In genomic region chr3:28721838-28722237, GRCm38 (mm10) we compare ENCODE assay signal across 12 mouse cellular contexts. TPM values are rescaled to one million over a fixed set of nuclear protein-coding genes. Genes with fewer than 3 reads are reported as not detected.
DNase-seq lines count a peak whose midpoint lies in the region; ATAC-seq and TF ChIP-seq lines count a peak whose summit lies in the region.
"Had no signal": no experiment of that assay in that cellular context is flagged by ENCODE, and none has a peak within 500 bp of the region (broad histone marks: within the 10 kb centered on the region; RNA-seq: fewer than 3 reads in every experiment).

No protein-coding gene starts in this region.

- H3K9me3 ChIP-seq in intestine, embryonic 16.5 days (ENCODE audit: control insufficient read depth, low read length), result no peaks in the 10 kb centered on the region
- H3K9me3 ChIP-seq in liver, embryonic 12.5 days (replicated peaks), result no peaks in the 10 kb centered on the region
- no peaks in the 10 kb centered on the region for H3K9me3 ChIP-seq in hindbrain, embryonic 13.5 days
- H3K9me3 ChIP-seq: forebrain, embryonic 15.5 days; heart, embryonic 13.5 days; limb, embryonic 12.5 days had no signal

- no peaks in the 10 kb centered on the region for H3K27me3 ChIP-seq in intestine, embryonic 16.5 days (replicated peaks; ENCODE audit: control insufficient read depth, insufficient read depth, low read length)
- no peaks in the 10 kb centered on the region for H3K27me3 ChIP-seq in liver, embryonic 12.5 days (replicated peaks)
- no peaks in the 10 kb centered on the region for H3K27me3 ChIP-seq in hindbrain, embryonic 13.5 days
- H3K27me3 ChIP-seq: forebrain, embryonic 15.5 days; heart, embryonic 13.5 days; limb, embryonic 12.5 days had no signal

- peak; percentile 7 to 11 for DNase-seq in layer of hippocampus, adult 2 months (ENCODE audit: low spot score in 2 of 2)
- DNase-seq in layer of hippocampus, adult 18-20 months (ENCODE audit: low spot score in 2 of 2), result no peak
- DNase-seq in lung, postnatal 4 days, result peak; percentile 26 to 60
- no peak for DNase-seq in gastrocnemius, postnatal 4 days (ENCODE audit: low spot score in 2 of 2)
- no peak for DNase-seq in neural tube, embryonic 10.5 days (ENCODE audit: extremely low spot score, low spot score)
- DNase-seq: retina, postnatal 1 day had no signal

- no peak overlapping the region for H3K9ac ChIP-seq in intestine, embryonic 16.5 days (ENCODE audit: low read depth, low read length)
- no peak overlapping the region for H3K9ac ChIP-seq in liver, embryonic 12.5 days
- H3K9ac ChIP-seq in hindbrain, embryonic 13.5 days, result no peak overlapping the region
- H3K9ac ChIP-seq: forebrain, embryonic 15.5 days; heart, embryonic 13.5 days; limb, embryonic 12.5 days had no signal

- no peak overlapping the region for H3K4me2 ChIP-seq in intestine, embryonic 16.5 days (ENCODE audit: low read depth, low read length)
- H3K4me2 ChIP-seq in liver, embryonic 12.5 days, result no peak overlapping the region
- no peak overlapping the region for H3K4me2 ChIP-seq in hindbrain, embryonic 13.5 days
- H3K4me2 ChIP-seq: forebrain, embryonic 15.5 days; heart, embryonic 13.5 days; limb, embryonic 12.5 days had no signal

- WGBS in intestine, embryonic 16.5 days, result 47% methylated on average over 7 of the region's 7 CpGs
- 46% methylated on average over 7 of the region's 7 CpGs for WGBS in liver, embryonic 12.5 days (ENCODE audit: insufficient replicate concordance)
- 76% methylated on average over 7 of the region's 7 CpGs for WGBS in hindbrain, embryonic 13.5 days

- H3K4me1 ChIP-seq in intestine, embryonic 16.5 days (ENCODE audit: control insufficient read depth, insufficient read depth, low read length), result peaks cover 8% of the 10 kb centered on the region; the same call in 1 of the 2 replicates
- 0 out of 2 replicates have a peak, but pooled peaks cover 9% of the 10 kb centered on the region for H3K4me1 ChIP-seq in liver, embryonic 12.5 days
- H3K4me1 ChIP-seq in hindbrain, embryonic 13.5 days (replicated peaks), result no peaks in the 10 kb centered on the region
- H3K4me1 ChIP-seq: forebrain, embryonic 15.5 days; limb, embryonic 12.5 days had no signal

- no peak overlapping the region for H3K27ac ChIP-seq in layer of hippocampus, adult 2 months
- H3K27ac ChIP-seq in intestine, embryonic 16.5 days (ENCODE audit: low read length), result no peak overlapping the region
- 0 out of 2 replicates have a peak overlapping the region, but pooled peaks have one; percentile 6 for H3K27ac ChIP-seq in liver, embryonic 12.5 days
- no peak overlapping the region for H3K27ac ChIP-seq in hindbrain, embryonic 13.5 days
- H3K27ac ChIP-seq: forebrain, embryonic 15.5 days; heart, embryonic 13.5 days; limb, embryonic 12.5 days had no signal

- no peak overlapping the region for H3K4me3 ChIP-seq in layer of hippocampus, adult 2 months
- H3K4me3 ChIP-seq in intestine, embryonic 16.5 days (ENCODE audit: low read length), result no peak overlapping the region
- H3K4me3 ChIP-seq in liver, embryonic 12.5 days, result no peak overlapping the region
- no peak overlapping the region for H3K4me3 ChIP-seq in hindbrain, embryonic 13.5 days
- H3K4me3 ChIP-seq: forebrain, embryonic 15.5 days; heart, embryonic 13.5 days; limb, embryonic 12.5 days had no signal

- ATAC-seq in intestine, embryonic 16.5 days, result peak; percentile 95
- 0 out of 2 replicates have a peak, but pooled peaks have one; percentile 30 for ATAC-seq in liver, embryonic 12.5 days
- ATAC-seq in hindbrain, embryonic 13.5 days (ENCODE audit: low FRiP score), result no peak
- ATAC-seq: forebrain, embryonic 15.5 days had no signal

- no peak for TF ChIP-seq CTCF in layer of hippocampus, adult 2 months (conservative IDR thresholded peaks at IDR 0.05)

- H3K36me3 ChIP-seq in intestine, embryonic 16.5 days (ENCODE audit: control insufficient read depth, insufficient read depth, low read length), result no peaks in the 10 kb centered on the region
- no peaks in the 10 kb centered on the region for H3K36me3 ChIP-seq in liver, embryonic 12.5 days
- no peaks in the 10 kb centered on the region for H3K36me3 ChIP-seq in hindbrain, embryonic 13.5 days
- H3K36me3 ChIP-seq: forebrain, embryonic 15.5 days; heart, embryonic 13.5 days; limb, embryonic 12.5 days had no signal

RNA-seq across cellular contexts. Expression of gene Slc2a2, which starts 24.1 kb away (rescaled TPM):
- not detected for total RNA-seq in layer of hippocampus, adult 2 months (2021)
- total RNA-seq in layer of hippocampus, adult 18-20 months (2021), result not detected
- polyA plus RNA-seq in intestine, embryonic 16.5 days (2015; fragmentation: Nextera tagmentation; extraction: Ambion mirVana), result 14.3 and 21.9 TPM in 2 replicates
- polyA plus RNA-seq in liver, embryonic 12.5 days (2016; fragmentation: Nextera tagmentation; extraction: Ambion mirVana), result 17.7 and 19.5 TPM in 2 replicates
- under 1 TPM in 1 of 2 experiments, not detected in 1; 0.36 TPM for total RNA-seq in gastrocnemius, postnatal 4 days (2021)
- polyA plus RNA-seq in hindbrain, embryonic 13.5 days (2015; fragmentation: Nextera tagmentation; extraction: Ambion mirVana), result 0.04 TPM in 1 of 2 replicates, not detected in the other
- polyA plus RNA-seq: limb, embryonic 12.5 days had no signal

RNA-seq across cellular contexts. Expression of gene Eif5a2, which starts 59.2 kb away (rescaled TPM):
- 10 to 100 TPM; 30.5 to 31.8 TPM for total RNA-seq in layer of hippocampus, adult 2 months (2021)
- 10 to 100 TPM; 34.7 to 35.5 TPM for total RNA-seq in layer of hippocampus, adult 18-20 months (2021)
- polyA plus RNA-seq in intestine, embryonic 16.5 days (2015; fragmentation: Nextera tagmentation; extraction: Ambion mirVana), result 3.0 and 3.5 TPM in 2 replicates
- 9.4 and 9.6 TPM in 2 replicates for polyA plus RNA-seq in liver, embryonic 12.5 days (2016; fragmentation: Nextera tagmentation; extraction: Ambion mirVana)
- total RNA-seq in gastrocnemius, postnatal 4 days (2021), result 1 to 10 TPM; 3.3 to 4.1 TPM
- 10.6 and 11.0 TPM in 2 replicates for polyA plus RNA-seq in hindbrain, embryonic 13.5 days (2015; fragmentation: Nextera tagmentation; extraction: Ambion mirVana)

Comparison
In these comparisons a context has a peak if more than half of its experiments do, and no peak if none do; other contexts are left out.
1. DNase-seq: peak in layer of hippocampus, adult 2 months (2 of 2) and lung, postnatal 4 days (2 of 2); none in layer of hippocampus, adult 18-20 months (0 of 2), gastrocnemius, postnatal 4 days (0 of 2) and neural tube, embryonic 10.5 days (single experiment).
2. RNA of gene Eif5a2, which starts 59.2 kb away (total RNA-seq): 34.7 to 35.5 TPM in layer of hippocampus, adult 18-20 months and 30.5 to 31.8 TPM in layer of hippocampus, adult 2 months; 3.3 to 4.1 TPM in gastrocnemius, postnatal 4 days; every median in the first group is over 4 times any median in the second.